Mouse (Mus musculus) intestine, postnatal 0 days (tissue): ENCODE measurements around the gene Themis2. TPM values are rescaled to one million over a fixed set of nuclear protein-coding genes. Genes with fewer than 3 reads are reported as not detected.

Experiments used
- ATAC-seq: fragments of 200-750 bp; cut with Nextera tagmentation; 2 replicates; pipeline ENCODE4 v1.8.0; 2017; ENCODE audit warnings: mild to moderate bottlenecking, moderate TSS enrichment, moderate library complexity
- H3K27ac ChIP-seq: fragments of 300-500 bp; sonication (generic); 2 replicates; pipeline ENCODE4 v1.5.1; 2014; ENCODE audit warnings: mild to moderate bottlenecking, low read depth, low read length, moderate library complexity
- H3K27me3 ChIP-seq: fragments of 300-500 bp; sonication (generic); replicated peaks from 2 replicates; pipeline ENCODE4 v1.6.1; 2014; ENCODE audit warnings: low read length, mixed read lengths; ENCODE audit not compliant: control insufficient read depth, insufficient read depth
- H3K36me3 ChIP-seq: fragments of 300-500 bp; sonication (generic); 2 replicates; pipeline ENCODE4 v1.6.1; 2014; ENCODE audit warnings: mild to moderate bottlenecking, moderate library complexity; ENCODE audit not compliant: control insufficient read depth, insufficient read depth
- H3K4me1 ChIP-seq: fragments of 300-500 bp; sonication (generic); replicated peaks from 2 replicates; pipeline ENCODE4 v1.6.1; 2014; ENCODE audit warnings: antibody characterized with exemption, low read length, mixed read lengths; ENCODE audit not compliant: control insufficient read depth, insufficient read depth
- H3K4me2 ChIP-seq: fragments of 300-500 bp; sonication (generic); replicated peaks from 2 replicates; pipeline ENCODE4 v1.6.1; 2014; ENCODE audit warnings: low read depth, mild to moderate bottlenecking, moderate library complexity
- H3K4me3 ChIP-seq: fragments of 300-500 bp; sonication (generic); 2 replicates; pipeline ENCODE4 v1.5.1; 2014; ENCODE audit warnings: low read depth, low read length
- H3K9ac ChIP-seq: fragments of 300-500 bp; sonication (generic); 2 replicates; pipeline ENCODE4 v1.6.1; 2014; ENCODE audit warnings: mild to moderate bottlenecking, low read depth, low read length
- H3K9me3 ChIP-seq: fragments of 300-500 bp; sonication (generic); 2 replicates; pipeline ENCODE4 v1.6.1; 2016; ENCODE audit warnings: mixed run types; ENCODE audit not compliant: control insufficient read depth
- CTCF ChIP-seq: sonication (generic); IDR thresholded peaks from 2 replicates; pipeline ENCODE4 v1.5.1; 2016; ENCODE audit warnings: low read depth, mild to moderate bottlenecking, control low read depth, antibody characterized with exemption, moderate library complexity
- WGBS: fragments of 180-500 bp; shearing (Covaris S2); extraction: QIAGEN DNeasy Blood & Tissue Kit; methylation state at CpG from one replicate; pipeline ENCODE4 v1.1.7; 2014; 5-methylcytosine and 5-hydroxymethylcytosine counted together
- polyA plus RNA-seq: library from polyadenylated mRNA; unstranded; fragments of >200 nt; fragmentation: Nextera tagmentation; extraction: Ambion mirVana; gene quantifications from 2 replicates; pipeline ENCODE4 v1.2.1, GENCODE M21; 2015

Gene Themis2
- polyA plus RNA-seq, 1 experiment from 2014 or later, result 1.3 TPM

DNA sequence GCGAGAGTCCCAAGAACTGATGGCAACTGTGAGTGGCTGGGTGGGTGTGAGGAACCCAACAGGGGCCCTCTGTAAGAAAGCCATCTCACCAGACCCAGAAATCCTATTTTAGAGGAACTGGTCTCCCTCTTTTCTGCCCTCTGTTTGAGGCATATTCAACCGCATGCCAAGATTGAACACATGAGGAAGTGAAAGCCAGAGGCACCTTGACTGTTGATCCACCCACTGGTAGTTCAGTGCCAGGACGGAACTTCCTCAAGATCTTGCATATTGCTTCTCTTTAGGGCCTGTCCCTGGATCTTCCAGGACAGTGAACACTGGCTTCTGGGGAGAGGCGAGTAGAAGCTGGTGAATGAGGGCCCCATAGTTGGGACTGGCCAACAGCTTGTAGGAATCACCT lies 15.9 kb downstream of the Themis2 start:
- H3K4me2 ChIP-seq, result no peak overlapping the region
- peaks cover 39% of the 10 kb centered on the region for H3K36me3 ChIP-seq
- no peaks in the 10 kb centered on the region for H3K9me3 ChIP-seq
- TF ChIP-seq CTCF, result no peak
- no peak for ATAC-seq
- H3K9ac ChIP-seq, result no peak overlapping the region
- no peaks in the 10 kb centered on the region for H3K4me1 ChIP-seq
- H3K4me3 ChIP-seq, result no peak overlapping the region
- 77% methylated on average over 4 of the region's 4 CpGs for WGBS
- H3K27me3 ChIP-seq, result no peaks in the 10 kb centered on the region
- no peak overlapping the region for H3K27ac ChIP-seq

GRCm38 (mm10) chr4:132778562-132779201 lies 17.5 kb downstream of the Themis2 start:
- Histone ChIP-seq H3K27ac (no peak overlapping the region), H3K36me3 (peaks cover 53% of the 10 kb centered on the region), H3K4me3 (no peak overlapping the region), H3K9ac (no peak overlapping the region), H3K4me1 (no peaks in the 10 kb centered on the region), H3K4me2 (no peak overlapping the region), H3K9me3 (no peaks in the 10 kb centered on the region), H3K27me3 (no peaks in the 10 kb centered on the region)
- no peak for ATAC-seq
- no peak for TF ChIP-seq CTCF
- WGBS, result 95% methylated on average over 6 of the region's 6 CpGs

DNA sequence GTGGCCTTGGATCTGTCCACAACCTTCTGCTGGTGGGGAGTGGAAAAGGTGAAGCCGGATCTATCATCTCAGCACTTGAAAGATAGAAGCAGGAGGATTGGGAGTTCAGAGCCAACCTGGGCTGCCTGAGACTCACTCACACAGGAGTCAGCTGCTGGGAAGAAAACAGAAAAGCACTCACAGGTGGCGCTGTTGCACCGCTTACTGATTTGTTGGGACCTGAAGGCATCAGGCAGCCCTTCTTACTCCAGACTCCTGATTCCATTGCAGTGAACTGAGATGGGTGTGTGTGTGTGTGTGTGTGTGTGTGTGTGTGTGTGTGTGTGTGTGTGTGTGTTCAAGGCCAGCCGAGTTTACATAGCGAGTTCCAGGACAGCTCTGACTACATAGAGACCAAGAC lies 19.4 kb downstream of the Themis2 start:
- H3K36me3 ChIP-seq, result peaks cover 67% of the 10 kb centered on the region
- no peak for ATAC-seq
- WGBS, result 77% methylated on average over 5 of the region's 5 CpGs

DNA sequence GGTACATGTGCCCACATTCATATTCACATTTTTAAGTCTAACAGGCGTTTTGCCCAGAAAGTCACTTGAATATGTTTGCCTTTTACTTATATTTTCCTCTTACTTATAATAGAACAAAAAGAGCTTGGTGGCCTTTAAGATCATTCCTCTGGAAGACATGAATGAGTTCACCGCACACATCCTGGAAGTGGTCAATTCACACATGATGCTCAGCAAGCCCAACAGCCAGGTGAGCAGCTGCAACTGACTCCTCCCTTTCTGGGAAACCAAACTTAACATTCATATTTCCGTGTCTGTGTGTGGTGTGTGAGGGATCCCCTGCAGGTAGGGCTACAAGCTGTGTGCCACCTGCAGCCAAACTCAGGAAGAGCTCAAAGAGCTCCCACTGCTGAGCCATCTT lies 21.3 kb downstream of the Themis2 start:
- H3K36me3 ChIP-seq, result peaks cover 77% of the 10 kb centered on the region
- 79% methylated on average over 3 of the region's 3 CpGs for WGBS
- no peak overlapping the region for H3K4me2 ChIP-seq
- no peak overlapping the region for H3K9ac ChIP-seq
- no peak overlapping the region for H3K4me3 ChIP-seq
- ATAC-seq, result no peak
- no peaks in the 10 kb centered on the region for H3K9me3 ChIP-seq
- H3K27ac ChIP-seq, result no peak overlapping the region
- H3K4me1 ChIP-seq, result no peaks in the 10 kb centered on the region
- H3K27me3 ChIP-seq, result no peaks in the 10 kb centered on the region
- no peak for TF ChIP-seq CTCF

More for the DNA sequence above, 19.4 kb downstream of the Themis2 start:
- H3K4me2 ChIP-seq, result no peak overlapping the region
- H3K27me3 ChIP-seq, result no peaks in the 10 kb centered on the region
- H3K4me1 ChIP-seq, result no peaks in the 10 kb centered on the region
- peak; percentile 84 for TF ChIP-seq CTCF
- no peak overlapping the region for H3K27ac ChIP-seq
- H3K9me3 ChIP-seq, result no peaks in the 10 kb centered on the region
- no peak overlapping the region for H3K9ac ChIP-seq
- no peak overlapping the region for H3K4me3 ChIP-seq

- Histone ChIP-seq H3K9me3 (no peaks in the 10 kb centered on the region), H3K4me3 (no peak overlapping the region), H3K4me2 (no peak overlapping the region), H3K9ac (no peak overlapping the region), H3K36me3 (peaks cover 53% of the 10 kb centered on the region), H3K27me3 (no peaks in the 10 kb centered on the region), H3K27ac (no peak overlapping the region), H3K4me1 (no peaks in the 10 kb centered on the region)
- no peak for TF ChIP-seq CTCF
- no peak for ATAC-seq
- WGBS, result 81% methylated on average over 9 of the region's 9 CpGs
Observed at GRCm38 (mm10) chr4:132771776-132772175, 24.4 kb downstream of the Themis2 start.

- 0 out of 2 replicates have a peak, but pooled peaks have one; percentile 15 for TF ChIP-seq CTCF
- peak; percentile 96 for ATAC-seq
- peak within 1 kb of the TSS; percentile 84 for H3K4me3 ChIP-seq
- WGBS, result under 1% methylated on average over 71 of the region's 71 CpGs
- no peaks in the 10 kb centered on the region for H3K9me3 ChIP-seq
- no peaks in the 10 kb centered on the region for H3K27me3 ChIP-seq
- peak within 1 kb of the TSS; percentile 73 for H3K27ac ChIP-seq
- H3K9ac ChIP-seq, result peak within 1 kb of the TSS; percentile 76
- peaks cover 21% of the 10 kb centered on the region for H3K36me3 ChIP-seq
- no peaks in the 10 kb centered on the region for H3K4me1 ChIP-seq
- H3K4me2 ChIP-seq, result peak within 1 kb of the TSS; percentile 85
Observed at GRCm38 (mm10) chr4:132767914-132768876, 28.0 kb downstream of the Themis2 start, which contains the start of gene Rpa2. Gene Rpa2, plus strand, starts transcription at chr4:132768332.
